Mouse (Mus musculus) small intestine, adult 2 months (tissue): Measurements from ENCODE around the gene Apoa1.

Source experiments
- CTCF ChIP-seq: fragments of 200-500 bp; IDR thresholded peaks from 2 replicates; pipeline ENCODE4 v1.5.1; 2012; ENCODE audit warnings: low read depth, mild to moderate bottlenecking, control low read depth, inconsistent platforms, low read length, moderate library complexity, mixed read lengths; ENCODE audit not compliant: insufficient replicate concordance, insufficient read length; ENCODE audit errors: extremely low read depth
- POLR2A ChIP-seq: fragments of 200-500 bp; IDR thresholded peaks from 2 replicates; pipeline ENCODE4 v1.6.1; 2012; ENCODE audit warnings: low read depth, mild to moderate bottlenecking, control low read depth, inconsistent platforms, low read length, moderate library complexity

GRCm38 (mm10) chr9:46214276-46214675 is 14.1 kb upstream of the Apoa1 start:
- no peak for TF ChIP-seq CTCF
- no peak for TF ChIP-seq POLR2A
